Mouse (Mus musculus) left cerebral cortex, postnatal 36 days (tissue): Measurements from ENCODE around the gene Fam196b. TPM values are rescaled to one million over a fixed set of nuclear protein-coding genes. Genes with fewer than 3 reads are reported as not detected.

Experiments used
- DNase-seq, 2 experiments: peaks; one replicate each; pipeline ENCODE4 v3.0.0; 2021 to 2022; ENCODE audit warnings: low spot score in 2 of 2, mixed read lengths in 1 of 2
- intact Hi-C: fragments of 180-260 bp; cut with DNase I; formaldehyde crosslinking; loops from one replicate; pipeline ENCODE4 v1.15.1; 2025
- total RNA-seq, 2 experiments: library from RNA; stranded (reverse); gene quantifications; 2 replicates each; pipeline ENCODE4 v1.2.3; 2021

The Fam196b gene
- 1 to 10 TPM; 1.4 to 1.6 TPM for total RNA-seq

GRCm38 (mm10) chr11:34314534-34315379 is at the start of gene Fam196b:
Fam196b (plus strand) TSS chr11:34314822.
- DNase-seq: peak in 1 of 2 experiments; percentile 25
- intact Hi-C loops: loop anchor here (2.0 to 5.0 kb wide), 4 partner anchors 42 to 483 kb away; no protein-coding TSS in a partner anchor

GRCm38 (mm10) chr11:34272016-34272415 is 42.6 kb upstream of the Fam196b start:
- intact Hi-C loops: loop anchor here (5.0 kb wide), 1 partner anchor 40 kb away; the partner anchor contains the start of gene Fam196b
- no peak for DNase-seq

GRCm38 (mm10) chr11:34275941-34276340 is 38.7 kb upstream of the Fam196b start:
- no peak for DNase-seq
- intact Hi-C loops: no loop called here

GRCm38 (mm10) chr11:34276363-34277046 is 38.1 kb upstream of the Fam196b start:
- no peak for DNase-seq
- intact Hi-C loops: no loop called here

- intact Hi-C loops: no loop called here
- no peak for DNase-seq
These were observed 37.6 kb upstream of the Fam196b start for GRCm38 (mm10) chr11:34277047-34277445.

GRCm38 (mm10) chr11:34284124-34284808 is 30.4 kb upstream of the Fam196b start:
- DNase-seq: no peak
- intact Hi-C loops: no loop called here

- intact Hi-C loops: no loop called here
- no peak for DNase-seq
These were observed 24.4 kb upstream of the Fam196b start for GRCm38 (mm10) chr11:34290265-34290664.

- DNase-seq: no peak
- intact Hi-C loops: no loop called here
These were observed 23.9 kb upstream of the Fam196b start for GRCm38 (mm10) chr11:34290708-34291107.

GRCm38 (mm10) chr11:34291304-34291703 is 23.3 kb upstream of the Fam196b start:
- DNase-seq: no peak
- intact Hi-C loops: no loop called here

GRCm38 (mm10) chr11:34297698-34298378 is 16.8 kb upstream of the Fam196b start:
- intact Hi-C loops: no loop called here

GRCm38 (mm10) chr11:34299550-34299949 is 15.1 kb upstream of the Fam196b start:
- intact Hi-C loops: no loop called here
- no peak for DNase-seq

More at GRCm38 (mm10) chr11:34297698-34298378, 16.8 kb upstream of the Fam196b start:
- no peak for DNase-seq

- DNase-seq: no peak
- intact Hi-C loops: no loop called here
These were observed 14.6 kb upstream of the Fam196b start for GRCm38 (mm10) chr11:34300064-34300463.

- DNase-seq: no peak
- intact Hi-C loops: no loop called here
These were observed 8.4 kb upstream of the Fam196b start for GRCm38 (mm10) chr11:34306231-34306630.

GRCm38 (mm10) chr11:34308731-34309130 is 5.9 kb upstream of the Fam196b start:
- intact Hi-C loops: no loop called here
- no peak for DNase-seq

- DNase-seq: no peak
- intact Hi-C loops: no loop called here
These were observed 5.3 kb upstream of the Fam196b start for GRCm38 (mm10) chr11:34309360-34309759.

GRCm38 (mm10) chr11:34311717-34312116 is 2.9 kb upstream of the Fam196b start:
- no peak for DNase-seq
- intact Hi-C loops: loop anchor here (5.0 kb wide), 2 partner anchors 39 to 486 kb away; no protein-coding TSS in a partner anchor

- intact Hi-C loops: loop anchor here (5.0 kb wide), 2 partner anchors 40 to 485 kb away; no protein-coding TSS in a partner anchor
- no peak for DNase-seq
These were observed 2.4 kb upstream of the Fam196b start for GRCm38 (mm10) chr11:34312208-34312607.

GRCm38 (mm10) chr11:34315383-34315782 is 761 bp downstream of the Fam196b start:
- intact Hi-C loops: loop anchor here (2.0 to 5.0 kb wide), 2 partner anchors 107 to 389 kb away; no protein-coding TSS in a partner anchor
- DNase-seq: no peak

- DNase-seq: no peak
- intact Hi-C loops: loop anchor here (5.0 kb wide), 1 partner anchor 106 kb away; no protein-coding TSS in a partner anchor
These were observed 1.6 kb downstream of the Fam196b start for GRCm38 (mm10) chr11:34316176-34316575.
